Mouse (Mus musculus) liver, postnatal 0 days (tissue): ENCODE data around the gene Ak4.

ENCODE experiments used
- CTCF ChIP-seq: sonication (generic); IDR thresholded peaks from 2 replicates; pipeline ENCODE4 v1.5.1; 2016; ENCODE audit warnings: antibody characterized with exemption, low read depth
- EP300 ChIP-seq: IDR thresholded peaks from 2 replicates; pipeline ENCODE4 v1.6.1; 2016; ENCODE audit warnings: antibody characterized with exemption, low read depth, mild to moderate bottlenecking

DNA sequence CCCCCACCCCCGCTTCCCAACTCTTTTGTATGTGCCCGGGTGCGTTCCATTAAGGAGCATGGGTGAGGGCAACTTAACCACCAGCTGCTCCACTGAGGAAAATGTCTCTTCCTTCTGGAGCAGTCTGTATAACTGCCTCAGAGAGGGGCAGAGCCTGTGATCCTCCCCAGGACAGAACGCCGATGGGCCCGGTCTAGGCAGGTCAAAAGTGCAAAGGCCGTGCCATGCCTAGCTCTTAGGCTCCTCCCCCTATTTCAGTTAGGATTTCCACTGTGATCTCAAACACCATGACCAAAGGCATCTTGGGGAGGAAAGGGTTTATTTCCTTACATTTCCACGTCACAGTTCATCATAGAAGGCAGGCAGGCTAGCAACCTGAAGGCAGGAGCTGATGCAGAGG is 29.6 kb downstream of the Ak4 start:
- TF ChIP-seq CTCF: no peak
- no peak for TF ChIP-seq EP300
